Mouse (Mus musculus): ENCODE data around the gene Cby1. TPM values are rescaled to one million over a fixed set of nuclear protein-coding genes. Genes with fewer than 3 reads are reported as not detected.
"Not testable (repeated sequence)": the region's sequence is repeated elsewhere in the genome, so short reads cannot be mapped to it uniquely, and the experiment has no call there.

Cby1 gene
- polyA plus RNA-seq, 1 experiment from 2014 or later: 42.0 TPM

DNA sequence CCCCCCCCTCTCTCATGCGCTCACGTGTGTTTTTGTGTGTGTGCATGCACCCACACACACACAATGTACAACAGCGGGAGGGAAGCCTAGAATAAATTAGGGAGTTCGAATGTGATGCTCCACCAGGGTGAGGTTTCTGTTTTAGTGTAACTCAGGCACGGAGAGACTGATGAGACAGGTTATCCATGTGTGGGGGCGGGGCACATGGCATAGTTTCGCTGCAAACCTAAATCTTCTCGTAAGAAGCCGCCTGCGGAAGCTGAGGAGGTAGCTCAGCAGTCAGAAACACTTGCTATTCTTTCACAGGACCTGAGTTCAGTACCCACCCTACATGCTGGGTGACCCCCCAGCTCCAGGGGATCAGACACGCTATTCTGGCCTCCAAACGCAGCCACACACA is 10.9 kb upstream of the Cby1 start:
- H3K4me2 ChIP-seq: no peak overlapping the region
- H3K9me3 ChIP-seq (replicated peaks): 0 out of 2 replicates have a peak, but pooled peaks cover 2% of the 10 kb centered on the region
- no peak overlapping the region for H3K27ac ChIP-seq (ENCODE audit: poor library complexity, severe bottlenecking)
- no peaks in the 10 kb centered on the region for H3K36me3 ChIP-seq
- H3K4me1 ChIP-seq (replicated peaks): no peaks in the 10 kb centered on the region
- no peaks in the 10 kb centered on the region for H3K27me3 ChIP-seq (replicated peaks)
- no peak for ATAC-seq (ENCODE audit: insufficient number of reproducible peaks, low FRiP score)
- no peak overlapping the region for H3K9ac ChIP-seq
- no peak overlapping the region for H3K4me3 ChIP-seq
- WGBS: 77% methylated on average over 12 of the region's 12 CpGs

DNA sequence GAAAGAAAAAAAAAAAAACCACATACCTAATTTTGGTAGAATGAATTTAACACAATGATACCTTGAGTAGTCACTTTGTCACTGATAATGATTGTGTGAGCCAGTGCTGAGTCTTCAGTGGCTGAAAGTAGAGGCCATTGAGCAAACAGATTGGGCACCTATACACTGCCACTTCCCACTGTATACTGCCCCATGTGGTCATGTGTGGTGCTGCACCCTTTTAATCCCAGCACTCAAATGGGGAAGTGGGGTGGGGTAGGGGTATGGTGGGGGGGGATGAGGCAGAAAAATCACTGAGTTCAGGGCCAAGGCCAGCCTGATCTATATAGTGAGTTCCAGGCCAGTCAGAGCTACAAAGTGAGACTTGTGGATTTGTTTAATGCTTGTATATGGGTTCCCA is 8.4 kb upstream of the Cby1 start:
- no peak overlapping the region for H3K9ac ChIP-seq
- no peak overlapping the region for H3K4me3 ChIP-seq
- H3K27ac ChIP-seq (ENCODE audit: poor library complexity, severe bottlenecking): no peak overlapping the region
- H3K27me3 ChIP-seq (replicated peaks): no peaks in the 10 kb centered on the region
- H3K9me3 ChIP-seq (replicated peaks): 0 out of 2 replicates have a peak, but pooled peaks cover 2% of the 10 kb centered on the region
- no peaks in the 10 kb centered on the region for H3K36me3 ChIP-seq
- peak; percentile 15; the same call in 1 of the 2 replicates for ATAC-seq (ENCODE audit: insufficient number of reproducible peaks, low FRiP score)
- no peaks in the 10 kb centered on the region for H3K4me1 ChIP-seq (replicated peaks)
- H3K4me2 ChIP-seq: no peak overlapping the region

DNA sequence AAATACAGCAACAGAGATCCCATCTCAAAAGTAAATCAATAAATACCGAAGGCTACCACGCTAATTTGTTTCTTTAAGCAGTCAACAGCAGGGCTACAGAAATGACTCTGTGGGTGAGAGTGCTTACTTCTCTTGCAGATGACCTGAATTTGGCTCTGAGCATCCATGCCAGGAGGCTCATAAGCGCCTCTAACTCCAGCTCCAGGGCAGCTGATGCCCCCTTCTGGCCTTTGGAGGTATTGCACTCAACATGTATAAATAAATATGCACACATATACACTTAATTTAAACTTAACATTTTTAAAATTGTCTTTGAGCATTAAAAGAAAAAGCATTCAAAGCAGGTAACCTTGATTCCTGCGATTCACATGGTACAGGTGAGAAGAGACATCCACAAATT is 7.5 kb upstream of the Cby1 start:
- Histone ChIP-seq H3K9ac (no peak overlapping the region), H3K27ac (ENCODE audit: poor library complexity, severe bottlenecking) (no peak overlapping the region), H3K36me3 (no peaks in the 10 kb centered on the region), H3K4me3 (no peak overlapping the region), H3K27me3 (replicated peaks) (no peaks in the 10 kb centered on the region), H3K4me2 (no peak overlapping the region), H3K4me1 (replicated peaks) (no peaks in the 10 kb centered on the region), H3K9me3 (replicated peaks) (0 out of 2 replicates have a peak, but pooled peaks cover 2% of the 10 kb centered on the region)
- 72% methylated on average over 4 of the region's 4 CpGs for WGBS
- ATAC-seq (ENCODE audit: insufficient number of reproducible peaks, low FRiP score): no peak

DNA sequence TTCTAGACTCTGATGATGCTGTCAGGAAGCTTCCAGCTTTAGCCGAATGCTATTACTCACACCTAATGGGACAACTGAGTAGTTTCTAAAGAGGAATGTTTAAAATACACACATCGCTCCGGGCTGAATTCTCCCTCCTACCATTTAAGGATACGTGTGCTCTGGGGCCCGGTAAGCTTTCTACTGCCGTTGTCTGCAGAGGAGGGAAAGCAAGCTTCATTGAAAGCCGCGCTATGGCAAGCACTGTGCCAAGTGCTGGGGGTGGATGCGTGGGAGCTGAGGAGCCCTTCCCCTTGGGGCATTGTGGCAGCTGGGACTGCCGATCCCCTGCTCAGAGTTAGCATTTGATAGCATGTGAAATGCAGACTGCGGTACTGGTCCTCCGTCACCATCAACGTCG is 2.5 kb upstream of the Cby1 start:
- no peak overlapping the region for H3K4me3 ChIP-seq
- no peak overlapping the region for H3K4me2 ChIP-seq
- peaks cover 7% of the 10 kb centered on the region for H3K4me1 ChIP-seq (replicated peaks)
- no peak overlapping the region for H3K9ac ChIP-seq
- WGBS: 89% methylated on average over 14 of the region's 14 CpGs
- no peak for ATAC-seq (ENCODE audit: insufficient number of reproducible peaks, low FRiP score)
- H3K27ac ChIP-seq (ENCODE audit: poor library complexity, severe bottlenecking): no peak overlapping the region
- H3K36me3 ChIP-seq: peaks cover 2% of the 10 kb centered on the region; the same call in 1 of the 2 replicates
- 0 out of 2 replicates have a peak, but pooled peaks cover 1% of the 10 kb centered on the region for H3K9me3 ChIP-seq (replicated peaks)
- no peaks in the 10 kb centered on the region for H3K27me3 ChIP-seq (replicated peaks)

DNA sequence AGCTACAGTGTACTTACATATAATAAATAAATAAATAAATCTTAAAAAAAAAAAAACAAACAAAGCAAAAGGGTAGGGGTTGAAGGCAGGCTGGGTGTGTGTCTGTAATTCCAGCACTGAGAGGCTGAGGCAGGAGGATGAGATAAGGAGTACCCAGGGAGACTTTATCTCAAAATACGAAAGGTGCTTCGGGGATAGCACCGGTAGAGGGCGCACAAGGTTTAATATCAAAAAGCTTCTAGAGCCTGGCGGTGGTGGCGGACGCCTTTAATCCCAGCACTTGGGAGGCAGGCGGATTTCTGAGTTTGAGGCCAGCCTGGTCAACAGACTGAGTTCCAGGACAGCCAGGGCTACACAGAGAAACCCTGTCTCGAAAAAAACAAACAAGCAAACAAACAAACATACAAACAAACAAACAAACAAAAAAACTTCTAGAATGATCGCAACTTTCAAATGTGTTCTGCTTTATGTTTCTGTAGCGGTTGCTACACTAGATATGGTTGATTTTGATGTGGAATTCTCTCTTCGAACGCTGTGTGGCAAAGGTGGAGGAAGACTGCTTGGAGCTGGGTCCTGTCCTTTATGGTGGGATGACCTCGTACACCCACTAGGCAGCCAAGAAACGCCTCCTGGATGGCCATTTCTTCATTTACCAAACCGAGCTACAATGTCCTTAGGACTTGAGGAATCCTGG is 1.0 kb upstream of the Cby1 start:
- ATAC-seq (ENCODE audit: insufficient number of reproducible peaks, low FRiP score): no peak
- H3K9me3 ChIP-seq (replicated peaks): peaks cover 4% of the 10 kb centered on the region
- H3K4me1 ChIP-seq (replicated peaks): peaks cover 7% of the 10 kb centered on the region
- peak overlapping the region; percentile 97 for H3K4me2 ChIP-seq
- 4% methylated on average over 16 of the region's 16 CpGs for WGBS
- H3K4me3 ChIP-seq: peak overlapping the region; percentile 64
- peak overlapping the region; percentile 88 for H3K27ac ChIP-seq (ENCODE audit: poor library complexity, severe bottlenecking)
- H3K36me3 ChIP-seq: peaks cover 17% of the 10 kb centered on the region
- H3K27me3 ChIP-seq (replicated peaks): no peaks in the 10 kb centered on the region
- peak overlapping the region; percentile 75 for H3K9ac ChIP-seq

DNA sequence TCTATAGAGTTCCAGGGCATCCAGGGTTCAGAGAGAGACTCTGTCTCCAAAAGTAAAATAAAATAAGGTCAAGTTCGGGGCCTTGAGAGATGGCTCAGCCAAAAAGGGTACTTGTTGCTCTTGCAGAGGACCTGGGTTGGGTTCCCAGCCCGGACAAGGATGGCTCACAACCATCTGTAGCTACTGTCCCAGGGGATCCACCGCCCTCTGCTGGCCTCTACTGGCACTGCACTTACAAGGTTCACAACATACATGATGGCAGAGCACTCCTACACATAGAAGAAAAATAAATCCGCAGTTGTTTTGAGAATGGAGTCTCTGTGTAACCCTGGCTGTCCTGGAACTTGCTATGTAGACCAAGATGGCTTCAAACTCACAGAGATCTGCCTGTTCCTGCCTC is 2.9 kb downstream of the Cby1 start:
- Histone ChIP-seq H3K9me3 (replicated peaks) (peaks cover 4% of the 10 kb centered on the region), H3K4me1 (replicated peaks) (peaks cover 19% of the 10 kb centered on the region), H3K27me3 (replicated peaks) (no peaks in the 10 kb centered on the region), H3K4me3 (no peak overlapping the region), H3K9ac (no peak overlapping the region), H3K36me3 (peaks cover 34% of the 10 kb centered on the region), H3K4me2 (no peak overlapping the region), H3K27ac (ENCODE audit: poor library complexity, severe bottlenecking) (no peak overlapping the region)
- ATAC-seq (ENCODE audit: insufficient number of reproducible peaks, low FRiP score): no peak
- WGBS: 71% methylated on average over 4 of the region's 4 CpGs

DNA sequence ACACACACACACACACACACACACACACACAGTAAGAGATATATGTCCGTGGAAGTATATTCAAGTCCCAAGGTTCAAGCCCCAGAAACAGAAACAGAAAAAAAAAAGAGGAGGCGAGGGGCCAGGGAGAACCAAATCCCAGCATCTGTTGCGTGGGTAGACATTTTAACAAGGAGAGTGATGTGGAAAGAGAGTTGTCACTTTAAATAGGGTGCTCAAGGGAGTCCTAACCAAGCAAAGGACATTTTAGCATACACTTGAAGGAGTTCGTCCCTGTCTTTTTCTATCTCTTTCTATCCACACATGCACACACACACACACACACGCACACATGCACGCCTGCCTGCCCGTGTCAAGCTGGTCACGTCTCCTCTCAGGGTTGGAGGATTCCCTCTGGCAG is 5.7 kb downstream of the Cby1 start:
- H3K27ac ChIP-seq (ENCODE audit: poor library complexity, severe bottlenecking): no peak overlapping the region
- H3K4me3 ChIP-seq: no peak overlapping the region
- H3K36me3 ChIP-seq: peaks cover 43% of the 10 kb centered on the region
- 87% methylated on average over 8 of the region's 8 CpGs for WGBS
- peaks cover 4% of the 10 kb centered on the region for H3K9me3 ChIP-seq (replicated peaks)
- peaks cover 20% of the 10 kb centered on the region for H3K4me1 ChIP-seq (replicated peaks)
- H3K9ac ChIP-seq: no peak overlapping the region
- ATAC-seq (ENCODE audit: insufficient number of reproducible peaks, low FRiP score): no peak
- no peaks in the 10 kb centered on the region for H3K27me3 ChIP-seq (replicated peaks)
- H3K4me2 ChIP-seq: no peak overlapping the region

DNA sequence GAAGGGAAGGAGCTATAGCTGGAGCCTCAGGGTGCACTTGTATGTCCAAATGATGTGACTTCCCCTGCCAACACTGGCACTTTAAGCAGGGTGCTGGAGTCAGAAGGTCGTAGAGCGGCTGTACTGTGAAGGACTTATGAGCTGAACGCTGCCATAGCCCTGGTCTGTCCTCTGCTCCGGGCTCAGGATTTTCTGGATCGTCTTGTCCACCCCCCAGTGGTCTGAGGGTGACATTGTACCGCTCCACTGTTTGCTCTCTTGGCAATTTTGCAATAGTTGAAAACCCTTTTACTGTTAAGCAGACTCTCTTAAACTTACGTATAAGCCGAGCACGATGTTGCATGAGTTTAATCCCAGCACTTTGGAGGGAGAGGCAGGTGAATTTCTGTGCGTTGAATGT is 10.2 kb downstream of the Cby1 start:
- 67% methylated on average over 10 of the region's 10 CpGs for WGBS
- 0 out of 2 replicates have a peak overlapping the region, but pooled peaks have one; percentile 6 for H3K27ac ChIP-seq (ENCODE audit: poor library complexity, severe bottlenecking)
- H3K9me3 ChIP-seq (replicated peaks): no peaks in the 10 kb centered on the region
- peaks cover 23% of the 10 kb centered on the region for H3K4me1 ChIP-seq (replicated peaks)
- 0 out of 2 replicates have a peak overlapping the region, but pooled peaks have one; percentile 30 for H3K9ac ChIP-seq
- H3K4me3 ChIP-seq: no peak overlapping the region
- no peak overlapping the region for H3K4me2 ChIP-seq
- no peaks in the 10 kb centered on the region for H3K27me3 ChIP-seq (replicated peaks)
- no peak for ATAC-seq (ENCODE audit: insufficient number of reproducible peaks, low FRiP score)
- peaks cover 43% of the 10 kb centered on the region for H3K36me3 ChIP-seq

DNA sequence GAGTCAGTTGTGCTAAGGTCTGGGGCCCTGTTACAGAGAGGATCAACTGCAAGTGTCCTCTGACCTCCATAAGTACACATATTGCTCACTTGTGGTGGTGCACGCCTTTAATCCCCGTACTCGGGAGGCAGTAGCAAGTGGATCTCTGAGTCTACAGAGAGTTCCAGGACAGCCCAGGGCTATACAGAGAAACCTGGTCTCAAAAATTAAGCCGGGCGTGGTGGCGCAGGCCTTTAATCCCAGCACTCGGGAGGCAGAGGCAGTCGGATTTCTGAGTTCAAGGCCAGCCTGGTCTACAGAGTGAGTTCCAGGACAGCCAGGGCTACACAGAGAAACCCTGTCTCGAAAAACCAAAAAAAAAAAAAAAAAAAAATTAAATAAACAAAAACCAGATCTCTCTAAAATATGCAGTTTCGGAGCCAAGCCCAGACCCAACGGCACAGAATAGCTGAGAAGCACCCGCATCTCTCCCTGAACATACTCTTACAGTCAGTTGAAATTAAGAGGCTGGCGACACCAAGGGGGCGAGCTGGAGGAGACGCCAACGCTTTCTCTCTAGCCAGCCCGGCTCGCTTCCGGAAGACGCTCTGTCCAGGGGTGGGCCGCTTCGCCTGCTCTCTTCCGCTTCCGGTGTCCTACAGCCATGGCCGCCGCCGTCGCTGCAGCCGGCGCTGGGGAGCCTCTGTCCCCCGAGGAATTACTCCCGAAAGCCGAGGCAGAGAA is 11.4 kb downstream of the Cby1 start, which contains the start of gene Tomm22:
TSS of gene Tomm22 (plus strand) at position 613 of the 723 bp plus-strand sequence.
- peak; percentile 95 for ATAC-seq (ENCODE audit: insufficient number of reproducible peaks, low FRiP score)
- H3K4me1 ChIP-seq (replicated peaks): peaks cover 23% of the 10 kb centered on the region
- H3K9ac ChIP-seq: peak within 1 kb of the TSS; percentile 93
- H3K4me2 ChIP-seq: peak within 1 kb of the TSS; percentile 79
- WGBS: 16% methylated on average over 33 of the region's 33 CpGs
- H3K4me3 ChIP-seq: peak within 1 kb of the TSS; percentile 96
- peak within 1 kb of the TSS; percentile 66; the same call in 1 of the 2 replicates for H3K27ac ChIP-seq (ENCODE audit: poor library complexity, severe bottlenecking)
- no peaks in the 10 kb centered on the region for H3K27me3 ChIP-seq (replicated peaks)
- peaks cover 54% of the 10 kb centered on the region for H3K36me3 ChIP-seq
- H3K9me3 ChIP-seq (replicated peaks): no peaks in the 10 kb centered on the region

DNA sequence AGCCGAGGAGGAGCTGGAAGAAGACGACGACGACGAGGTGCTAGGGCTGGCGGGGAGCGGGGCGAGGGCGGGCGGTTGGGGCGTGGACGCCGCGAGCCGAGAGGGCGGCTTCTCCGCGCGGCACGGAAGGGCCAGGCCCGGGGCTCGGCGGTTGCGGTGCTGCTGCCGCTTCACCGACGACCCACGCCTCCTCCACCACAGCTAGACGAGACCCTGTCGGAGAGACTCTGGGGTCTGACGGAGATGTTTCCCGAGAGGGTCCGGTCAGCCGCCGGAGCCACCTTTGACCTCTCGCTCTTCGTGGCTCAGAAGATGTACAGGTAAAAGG is 11.9 kb downstream of the Cby1 start:
- Histone ChIP-seq H3K4me3 (peak overlapping the region; percentile 96), H3K27ac (ENCODE audit: poor library complexity, severe bottlenecking) (peak overlapping the region; percentile 66; the same call in 1 of the 2 replicates), H3K9me3 (replicated peaks) (no peaks in the 10 kb centered on the region), H3K36me3 (peaks cover 54% of the 10 kb centered on the region), H3K4me2 (peak overlapping the region; percentile 79), H3K9ac (peak overlapping the region; percentile 93), H3K27me3 (replicated peaks) (no peaks in the 10 kb centered on the region), H3K4me1 (replicated peaks) (peaks cover 19% of the 10 kb centered on the region)
- WGBS: under 1% methylated on average over 37 of the region's 37 CpGs
- ATAC-seq (ENCODE audit: insufficient number of reproducible peaks, low FRiP score): peak; percentile 66

DNA sequence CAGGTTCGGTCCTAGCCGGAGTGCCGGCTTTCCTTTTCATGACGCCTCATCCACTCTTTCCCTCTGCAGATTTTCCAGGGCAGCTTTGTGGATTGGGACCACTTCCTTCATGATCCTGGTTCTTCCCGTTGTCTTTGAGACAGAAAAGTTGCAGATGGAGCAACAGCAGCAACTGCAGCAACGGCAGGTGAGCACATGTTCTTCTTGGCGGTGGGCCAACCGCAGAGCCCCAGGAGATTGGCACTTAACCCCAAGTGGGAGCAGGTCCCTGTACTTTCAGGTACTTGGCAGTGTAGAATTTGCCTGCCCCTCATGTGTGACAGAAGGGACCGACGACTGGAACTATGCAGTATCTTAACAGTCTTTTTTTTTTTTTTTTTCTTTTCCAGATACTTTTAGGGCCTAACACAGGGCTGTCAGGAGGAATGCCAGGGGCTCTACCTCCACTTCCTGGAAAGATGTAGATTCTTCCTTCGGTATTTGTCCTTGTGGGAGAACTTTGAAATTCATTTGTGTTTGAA is 12.9 kb downstream of the Cby1 start:
- H3K27ac ChIP-seq (ENCODE audit: poor library complexity, severe bottlenecking); H3K9me3 ChIP-seq (replicated peaks); ATAC-seq (ENCODE audit: insufficient number of reproducible peaks, low FRiP score); H3K27me3 ChIP-seq (replicated peaks): not testable (repeated sequence)
- H3K4me3 ChIP-seq: peak overlapping the region; percentile 96
- WGBS: 82% methylated on average over 11 of the region's 11 CpGs
- peaks cover 11% of the 10 kb centered on the region for H3K4me1 ChIP-seq (replicated peaks)
- peaks cover 56% of the 10 kb centered on the region for H3K36me3 ChIP-seq
- H3K9ac ChIP-seq: peak overlapping the region; percentile 93; the same call in 1 of the 2 replicates
- H3K4me2 ChIP-seq: peak overlapping the region; percentile 79
